In genomic region chr9:115703791-115704190, GRCm38 (mm10) we compare ENCODE assay signal across 15 mouse cellular contexts.
A peak's percentile ranks its signal among the peaks of the same experiment; 100 is the strongest.
DNase-seq lines count a peak whose midpoint lies in the region; ATAC-seq and TF ChIP-seq lines count a peak whose summit lies in the region.
"Had no signal": no experiment of that assay in that cellular context is flagged by ENCODE, and none has a peak within 500 bp of the region (broad histone marks: within the 10 kb centered on the region; RNA-seq: fewer than 3 reads in every experiment).

No protein-coding gene starts in this region.

- H3K27me3 ChIP-seq in forebrain, postnatal 0 days (ENCODE audit: insufficient read depth, low read length): no peaks in the 10 kb centered on the region
- H3K27me3 ChIP-seq: forebrain, embryonic 13.5 days; heart, embryonic 12.5 days; hindbrain, embryonic 15.5 days; intestine, embryonic 15.5 days had no signal

- no peaks in the 10 kb centered on the region for H3K9me3 ChIP-seq in forebrain, postnatal 0 days (ENCODE audit: low read length)
- H3K9me3 ChIP-seq: forebrain, embryonic 13.5 days; heart, embryonic 12.5 days; hindbrain, embryonic 15.5 days; intestine, embryonic 15.5 days; midbrain, embryonic 10.5 days had no signal

- H3K4me1 ChIP-seq in forebrain, postnatal 0 days (ENCODE audit: insufficient read depth): no peaks in the 10 kb centered on the region

- H3K36me3 ChIP-seq in forebrain, postnatal 0 days (ENCODE audit: insufficient read depth): no peaks in the 10 kb centered on the region
- H3K36me3 ChIP-seq: heart, embryonic 12.5 days; hindbrain, embryonic 15.5 days; intestine, embryonic 15.5 days; midbrain, embryonic 10.5 days had no signal

- DNase-seq in CD8-positive naive resting alpha-beta T cell, adult 2 months (ENCODE audit: low read depth in 2 of 2, low spot score in 2 of 2): peak; percentile 36 to 60
- peak; percentile 50 to 64 for DNase-seq in thymus, adult 18-20 months
- DNase-seq in thymus, postnatal 25 days: peak; percentile 76
- no peak for DNase-seq in forebrain, postnatal 0 days
- no peak for DNase-seq in adrenal gland, postnatal 36 days
- DNase-seq in layer of hippocampus, adult 9-10 months (ENCODE audit: low spot score): no peak

- TF ChIP-seq CTCF in forebrain, postnatal 0 days (IDR thresholded peaks at IDR 0.05; ENCODE audit: low read depth): no peak

- H3K27ac ChIP-seq in forebrain, postnatal 0 days (ENCODE audit: low read depth, low read length): no peak overlapping the region
- H3K27ac ChIP-seq: forebrain, embryonic 13.5 days; hindbrain, embryonic 15.5 days; intestine, embryonic 15.5 days; liver, embryonic 14.5 days; midbrain, embryonic 10.5 days had no signal

- 96% methylated on average over 7 of the region's 7 CpGs for WGBS in forebrain, postnatal 0 days

- H3K4me3 ChIP-seq in forebrain, postnatal 0 days (ENCODE audit: low read depth, low read length): no peak overlapping the region
- H3K4me3 ChIP-seq: erythroblast, embryonic 14.5 days; forebrain, embryonic 13.5 days; heart, embryonic 12.5 days; hindbrain, embryonic 15.5 days; intestine, embryonic 15.5 days; midbrain, embryonic 10.5 days had no signal

- ATAC-seq in activated CD4-positive, CD25-positive, alpha-beta regulatory T cell, adult 4 months: peak; percentile 63
- ATAC-seq in forebrain, postnatal 0 days: no peak
- ATAC-seq: midbrain, embryonic 16.5 days had no signal

- no peak overlapping the region for H3K9ac ChIP-seq in forebrain, postnatal 0 days
- H3K9ac ChIP-seq: forebrain, embryonic 13.5 days; heart, embryonic 12.5 days; hindbrain, embryonic 15.5 days; intestine, embryonic 15.5 days; liver, embryonic 14.5 days had no signal

- no peak overlapping the region for H3K4me2 ChIP-seq in forebrain, postnatal 0 days (ENCODE audit: low read depth)
- H3K4me2 ChIP-seq: forebrain, embryonic 13.5 days; heart, embryonic 12.5 days; hindbrain, embryonic 15.5 days; intestine, embryonic 15.5 days had no signal

Comparison
In these comparisons a context has a peak if more than half of its experiments do, and no peak if none do; other contexts are left out.
1. DNase-seq: peak in CD8-positive naive resting alpha-beta T cell, adult 2 months (2 of 2), thymus, adult 18-20 months (2 of 2) and thymus, postnatal 25 days (single experiment); none in forebrain, postnatal 0 days (single experiment), adrenal gland, postnatal 36 days (0 of 2) and layer of hippocampus, adult 9-10 months (single experiment).